Mouse (Mus musculus) Patski (cell line): ENCODE results near the gene Ift88. TPM values are rescaled to one million over a fixed set of nuclear protein-coding genes. Genes with fewer than 3 reads are reported as not detected.

Experiments used
- ATAC-seq: fragments of 100-300 bp; one replicate; pipeline ENCODE4 v1.8.0; 2021
- CTCF ChIA-PET: fragments of 350-600 bp; sonication (Branson Sonifier 250); formaldehyde crosslinking; loops from one replicate; lab custom pipeline; 2022; ENCODE audit warnings: inconsistent platforms; lab: Charles Lee
- POLR2A ChIA-PET: fragments of 350-600 bp; sonication (Branson Sonifier 250); formaldehyde crosslinking; loops from one replicate; lab custom pipeline; 2022; ENCODE audit warnings: antibody characterized with exemption, inconsistent platforms; lab: Charles Lee
- DNase-seq: peaks from one replicate; pipeline ENCODE4 v3.0.0-alpha.2; 2011; ENCODE audit warnings: low read depth, low spot score
- H3K27me3 ChIP-seq: fragments of 371-371 bp; one replicate; pipeline ENCODE4 v1.5.1; 2021
- CTCF ChIP-seq: fragments of 100-300 bp; IDR thresholded peaks from one replicate; pipeline ENCODE4 v1.5.1; 2021
- in situ Hi-C: fragments of 300-500 bp; cut with MboI; formaldehyde crosslinking; loops from 3 replicates; pipeline ENCODE4 v1.11.1; 2018; ENCODE audit warnings: low pct_unique_long_range_greater_than_20kb, mixed read lengths
- polyA plus RNA-seq: library from polyadenylated mRNA; unstranded; gene quantifications from one replicate; pipeline ENCODE4 v1.2.3, GENCODE M21; 2021

Gene Ift88
- polyA plus RNA-seq = 21.4 TPM

- peaks cover 13% of the 10 kb centered on the region for H3K27me3 ChIP-seq
- DNase-seq (peak; percentile 41), ATAC-seq (peak; percentile 100)
- in situ Hi-C loops = loop anchor here (25.0 kb wide), 1 partner anchor 461 kb away; no protein-coding TSS in a partner anchor
- POLR2A ChIA-PET = no interaction called here
- TF ChIP-seq CTCF = no peak
- CTCF ChIA-PET = no interaction called here
Observed at GRCm38 (mm10) chr14:57423432-57424211, at the start of gene Ift88. Gene Ift88, plus strand, starts transcription at chr14:57424062.

- TF ChIP-seq CTCF = no peak
- ChIA-PET CTCF (interaction anchor here (2.1 kb wide), 1 partner anchor 34 kb away, joined by 8 read pairs; no protein-coding TSS in a partner anchor), POLR2A (no interaction called here)
- no peak for DNase-seq
- no peaks in the 10 kb centered on the region for H3K27me3 ChIP-seq
- no peak for ATAC-seq
- in situ Hi-C loops = loop anchor here (25.0 kb wide), 1 partner anchor 1737 kb away; no protein-coding TSS in a partner anchor
Observed at GRCm38 (mm10) chr14:57375205-57375604, 48.7 kb upstream of the Ift88 start.

GRCm38 (mm10) chr14:57376016-57376415 lies 47.8 kb upstream of the Ift88 start:
- in situ Hi-C loops = loop anchor here (25.0 kb wide), 1 partner anchor 1736 kb away; no protein-coding TSS in a partner anchor
- ChIA-PET CTCF (no interaction called here), POLR2A (no interaction called here)
- no peaks in the 10 kb centered on the region for H3K27me3 ChIP-seq
- DNase-seq = no peak
- no peak for ATAC-seq
- TF ChIP-seq CTCF = no peak

- no peak for TF ChIP-seq CTCF
- in situ Hi-C loops = loop anchor here (25.0 kb wide), 1 partner anchor 1735 kb away; no protein-coding TSS in a partner anchor
- POLR2A ChIA-PET = no interaction called here
- CTCF ChIA-PET = no interaction called here
- DNase-seq = no peak
- no peak for ATAC-seq
- no peaks in the 10 kb centered on the region for H3K27me3 ChIP-seq
Observed at GRCm38 (mm10) chr14:57376956-57377355, 46.9 kb upstream of the Ift88 start.

GRCm38 (mm10) chr14:57377531-57377930 lies 46.3 kb upstream of the Ift88 start:
- in situ Hi-C loops = loop anchor here (25.0 kb wide), 1 partner anchor 1735 kb away; no protein-coding TSS in a partner anchor
- no peaks in the 10 kb centered on the region for H3K27me3 ChIP-seq
- ChIA-PET CTCF (no interaction called here), POLR2A (no interaction called here)
- DNase-seq = no peak
- ATAC-seq = no peak
- TF ChIP-seq CTCF = no peak

- DNase-seq (no peak), ATAC-seq (no peak)
- TF ChIP-seq CTCF = no peak
- H3K27me3 ChIP-seq = no peaks in the 10 kb centered on the region
- CTCF ChIA-PET = interaction anchor here (1.0 kb wide), 1 partner anchor 12 kb away, joined by 3 read pairs; the partner anchor contains the start of gene Cryl1
- POLR2A ChIA-PET = no interaction called here
- in situ Hi-C loops = loop anchor here (25.0 kb wide), 1 partner anchor 1727 kb away; no protein-coding TSS in a partner anchor
Observed at GRCm38 (mm10) chr14:57385667-57386066, 38.2 kb upstream of the Ift88 start.

- POLR2A ChIA-PET = interaction anchor here (0.7 kb wide), 1 partner anchor 11 kb away, joined by 3 read pairs; the partner anchor contains the start of gene Cryl1
- TF ChIP-seq CTCF = no peak
- H3K27me3 ChIP-seq = no peaks in the 10 kb centered on the region
- ATAC-seq = no peak
- in situ Hi-C loops = loop anchor here (25.0 kb wide), 1 partner anchor 1725 kb away; no protein-coding TSS in a partner anchor
- CTCF ChIA-PET = no interaction called here
- DNase-seq = no peak
Observed at GRCm38 (mm10) chr14:57386758-57387561, 36.9 kb upstream of the Ift88 start.

GRCm38 (mm10) chr14:57391621-57392020 lies 32.2 kb upstream of the Ift88 start:
- ChIA-PET POLR2A (interaction anchor here (0.6 kb wide), 1 partner anchor 19 kb away, joined by 3 read pairs; no protein-coding TSS in a partner anchor), CTCF (interaction anchor here (1.0 kb wide), 1 partner anchor 284 kb away, joined by 3 read pairs; no protein-coding TSS in a partner anchor)
- ATAC-seq = no peak
- DNase-seq = no peak
- in situ Hi-C loops = loop anchor here (25.0 kb wide), 1 partner anchor 1721 kb away; no protein-coding TSS in a partner anchor
- no peaks in the 10 kb centered on the region for H3K27me3 ChIP-seq
- TF ChIP-seq CTCF = no peak

GRCm38 (mm10) chr14:57392278-57392677 lies 31.6 kb upstream of the Ift88 start:
- no peaks in the 10 kb centered on the region for H3K27me3 ChIP-seq
- DNase-seq (no peak), ATAC-seq (no peak)
- in situ Hi-C loops = loop anchor here (25.0 kb wide), 1 partner anchor 1720 kb away; no protein-coding TSS in a partner anchor
- POLR2A ChIA-PET = interaction anchor here (0.6 kb wide), 1 partner anchor 18 kb away, joined by 3 read pairs; no protein-coding TSS in a partner anchor
- CTCF ChIA-PET = interaction anchor here (1.0 kb wide), 1 partner anchor 284 kb away, joined by 3 read pairs; no protein-coding TSS in a partner anchor
- no peak for TF ChIP-seq CTCF

GRCm38 (mm10) chr14:57395470-57395869 lies 28.4 kb upstream of the Ift88 start:
- ATAC-seq (no peak), DNase-seq (no peak)
- ChIA-PET POLR2A (interaction anchor here (0.9 kb wide), 1 partner anchor 10 kb away, joined by 3 read pairs; no protein-coding TSS in a partner anchor), CTCF (no interaction called here)
- in situ Hi-C loops = loop anchor here (25.0 kb wide), 1 partner anchor 1717 kb away; no protein-coding TSS in a partner anchor
- peaks cover 5% of the 10 kb centered on the region for H3K27me3 ChIP-seq
- no peak for TF ChIP-seq CTCF
